Comparison of ENCODE assay signal across 40 mouse cellular contexts in genomic region chr1:170186531-170186930, GRCm38 (mm10). TPM values are rescaled to one million over a fixed set of nuclear protein-coding genes. Genes with fewer than 3 reads are reported as not detected.
A peak's percentile ranks its signal among the peaks of the same experiment; 100 is the strongest.
DNase-seq lines count a peak whose midpoint lies in the region; TF ChIP-seq lines count a peak whose summit lies in the region.
"Had no signal": no experiment of that assay in that cellular context is flagged by ENCODE, and none has a peak within 500 bp of the region (broad histone marks: within the 10 kb centered on the region; RNA-seq: fewer than 3 reads in every experiment).

No protein-coding gene starts in this region.

- no peak overlapping the region for H3K4me3 ChIP-seq in left cerebral cortex, adult 2 months
- H3K4me3 ChIP-seq: erythroblast, embryonic 14.5 days; hindbrain, embryonic 12.5 days; intestine, embryonic 15.5 days; liver, embryonic 12.5 days; midbrain, embryonic 12.5 days; neural tube, embryonic 13.5 days; stomach, embryonic 15.5 days had no signal

- H3K27ac ChIP-seq in left cerebral cortex, adult 2 months = peak overlapping the region; percentile 85
- H3K27ac ChIP-seq: hindbrain, embryonic 12.5 days; hindbrain, postnatal 0 days; intestine, embryonic 15.5 days; kidney, postnatal 0 days; liver, embryonic 12.5 days; midbrain, embryonic 12.5 days; neural tube, embryonic 13.5 days; stomach, embryonic 15.5 days had no signal

- no peak for TF ChIP-seq CTCF in left cerebral cortex, adult 2 months (IDR thresholded peaks at IDR 0.05)

- DNase-seq in frontal cortex, adult 2 months (ENCODE audit: extremely low spot score in 1 of 2, low spot score in 1 of 2) = peak; percentile 31 to 72
- DNase-seq in frontal cortex, postnatal 14 days (ENCODE audit: low spot score in 2 of 2) = no peak
- no peak for DNase-seq in left cerebral cortex, adult 2 months (ENCODE audit: extremely low spot score in 1 of 2, low spot score in 2 of 2)
- DNase-seq in left cerebral cortex, postnatal 4 days = no peak
- peak; percentile 31 to 32 for DNase-seq in right cerebral cortex, adult 2 months (ENCODE audit: low spot score in 2 of 2)
- DNase-seq in right cerebral cortex, postnatal 10 days (ENCODE audit: low spot score in 2 of 2) = no peak
- peak; percentile 85 for DNase-seq in telencephalon, adult 2 months (ENCODE audit: low read depth, low spot score)
- DNase-seq in spleen, postnatal 4 days (ENCODE audit: low spot score in 2 of 2) = no peak
- DNase-seq: adrenal gland, postnatal 14 days; cerebellum, adult 11-12 months; cerebellum, adult 9-11 months; gastrocnemius, postnatal 14 days; heart, postnatal 36 days; kidney, adult 8-10 months; kidney, postnatal 4 days; liver, postnatal 0 days; lung, postnatal 36 days; thymus, adult 18-20 months; thymus, postnatal 25 days had no signal

- intact Hi-C loops in left cerebral cortex, adult 2 months (cut with DNase I) = loop anchor here (5.0 kb wide), 1 partner anchor 104 kb away; no protein-coding TSS in a partner anchor
- intact Hi-C loops in left cerebral cortex, postnatal 4 days (cut with DNase I) = no loop called here

RNA-seq across cellular contexts. Expression of gene Uap1, which starts 11.8 kb away (rescaled TPM):
- polyA plus RNA-seq in frontal cortex, adult 2 months (2012; rRNA removed) = 42.6 and 43.6 TPM in 2 replicates
- 10 to 100 TPM; 55.7 to 60.9 TPM for total RNA-seq in left cerebral cortex, adult 2 months (2021)
- 10 to 100 TPM; 53.1 to 57.7 TPM for total RNA-seq in left cerebral cortex, postnatal 4 days (2021)

RNA-seq across cellular contexts. Expression of gene Uhmk1, which starts 28.7 kb away (rescaled TPM):
- polyA plus RNA-seq in frontal cortex, adult 2 months (2012; rRNA removed) = 75.1 and 75.6 TPM in 2 replicates
- 100 to 1,000 TPM; 140 to 141 TPM for total RNA-seq in left cerebral cortex, adult 2 months (2021)
- 10 to 100 TPM; 72.8 to 79.3 TPM for total RNA-seq in left cerebral cortex, postnatal 4 days (2021)

RNA-seq across cellular contexts. Expression of gene Sh2d1b2, which starts 46.0 kb away (rescaled TPM):
- polyA plus RNA-seq in frontal cortex, adult 2 months (2012; rRNA removed) = 0.04 TPM in 1 of 2 replicates, not detected in the other
- total RNA-seq in left cerebral cortex, adult 2 months (2021) = not detected
- total RNA-seq in left cerebral cortex, postnatal 4 days (2021) = not detected
- total RNA-seq: adrenal gland, postnatal 14 days; common myeloid progenitor, adult 5-6 weeks; gastrocnemius, postnatal 14 days; granulocyte monocyte progenitor cell, adult 5-6 weeks; heart, postnatal 36 days; hindbrain, postnatal 0 days; layer of hippocampus, postnatal 10 days; left cerebral cortex, postnatal 10 days; megakaryocyte, adult 5-6 weeks; MEL had no signal
- polyA plus RNA-seq: embryonic facial prominence, embryonic 14.5 days; erythroblast, embryonic 14.5 days; heart, embryonic 11.5 days; heart, embryonic 16.5 days; hindbrain, embryonic 12.5 days; hindbrain, postnatal 0 days; intestine, embryonic 15.5 days; kidney, postnatal 0 days; limb, embryonic 14.5 days; liver, embryonic 12.5 days; liver, postnatal 0 days; midbrain, embryonic 12.5 days; neural tube, embryonic 13.5 days; Patski; small intestine, adult 2 months; stomach, embryonic 15.5 days had no signal

Comparison
In these comparisons a context has a peak if more than half of its experiments do, and no peak if none do; other contexts are left out.
1. DNase-seq: peak in frontal cortex, adult 2 months (2 of 2), right cerebral cortex, adult 2 months (2 of 2) and telencephalon, adult 2 months (single experiment); none in frontal cortex, postnatal 14 days (0 of 2), left cerebral cortex, adult 2 months (0 of 2), left cerebral cortex, postnatal 4 days (single experiment), right cerebral cortex, postnatal 10 days (0 of 2) and spleen, postnatal 4 days (0 of 2).